Mouse (Mus musculus) olfactory bulb, adult 2 months (tissue): ENCODE measurements around the gene Mef2b. TPM values are rescaled to one million over a fixed set of nuclear protein-coding genes. Genes with fewer than 3 reads are reported as not detected.

Source experiments
- H3K27ac ChIP-seq: fragments of 200-500 bp; 2 replicates; pipeline ENCODE4 v1.5.1; 2012; ENCODE audit warnings: low read depth, low read length; ENCODE audit not compliant: insufficient read depth
- H3K4me1 ChIP-seq: fragments of 200-500 bp; 2 replicates; pipeline ENCODE4 v1.6.1; 2012; ENCODE audit warnings: low read length; ENCODE audit not compliant: control insufficient read depth, insufficient read depth
- H3K4me3 ChIP-seq: fragments of 200-500 bp; 2 replicates; pipeline ENCODE4 v1.5.1; 2012; ENCODE audit warnings: mild to moderate bottlenecking, low read depth, low read length, moderate library complexity; ENCODE audit not compliant: insufficient read depth
- CTCF ChIP-seq: fragments of 200-500 bp; IDR thresholded peaks from 2 replicates; pipeline ENCODE4 v1.5.1; 2012; ENCODE audit warnings: low read depth, mild to moderate bottlenecking, low read length, moderate library complexity; ENCODE audit not compliant: insufficient read depth
- POLR2A ChIP-seq: fragments of 200-500 bp; IDR thresholded peaks from 2 replicates; pipeline ENCODE4 v1.6.1; 2012; ENCODE audit warnings: mild to moderate bottlenecking, low read depth, low read length, moderate library complexity; ENCODE audit not compliant: insufficient read depth
- WGBS: fragments of 180-500 bp; shearing (Covaris S2); methylation state at CpG from one replicate; pipeline ENCODE4 v1.1.7; 2018; 5-methylcytosine and 5-hydroxymethylcytosine counted together
- polyA plus RNA-seq: library from polyadenylated mRNA; stranded (reverse); fragments of >200 nt; gene quantifications from 2 replicates; pipeline ENCODE4 v1.2.4, GENCODE M21; 2012; ENCODE audit warnings: low replicate concordance; ENCODE audit not compliant: missing spikeins, insufficient read depth, insufficient read length

The Mef2b gene
- polyA plus RNA-seq, 1 experiment, result not detected

DNA sequence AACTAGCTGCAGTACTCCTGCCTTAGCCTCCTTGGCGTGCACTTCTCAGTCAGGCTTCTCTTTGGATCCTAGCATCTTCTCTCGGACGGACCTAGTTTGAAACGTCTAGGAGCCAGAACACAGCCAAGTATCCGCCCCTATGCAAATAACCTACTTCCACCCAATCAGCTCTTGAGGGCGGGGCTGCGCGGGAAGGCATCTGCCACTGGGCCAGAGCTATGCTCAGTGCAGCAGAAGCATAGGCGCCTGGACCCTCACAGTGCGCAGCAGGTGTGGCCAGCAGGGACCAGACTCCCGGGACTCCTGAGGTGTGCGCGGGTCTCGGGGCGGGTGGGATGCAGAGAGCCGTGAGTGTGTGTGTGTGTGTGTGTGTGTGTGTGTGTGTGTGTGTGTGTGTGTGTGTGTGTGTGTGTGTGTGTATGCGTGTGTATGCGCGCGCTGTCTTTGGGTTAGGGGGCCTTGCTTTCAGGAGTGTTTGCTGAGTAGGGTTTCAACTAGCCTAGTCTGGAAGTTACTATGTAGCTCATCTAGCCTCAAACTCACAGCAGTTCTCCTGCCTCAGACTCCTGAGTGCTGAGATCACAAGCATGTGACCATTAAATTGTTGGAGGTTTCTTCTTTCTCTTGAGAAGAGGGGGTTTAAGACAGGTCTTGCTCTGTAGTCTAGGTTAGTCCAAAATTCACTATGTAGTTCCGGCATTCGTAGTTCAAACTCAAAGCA, 13.2 kb downstream of the Mef2b start:
- no peak overlapping the region for H3K4me3 ChIP-seq
- peaks cover 5% of the 10 kb centered on the region for H3K4me1 ChIP-seq
- TF ChIP-seq POLR2A (no peak), CTCF (no peak)
- WGBS, result 17% methylated on average over 22 of the region's 22 CpGs
- H3K27ac ChIP-seq, result no peak overlapping the region

DNA sequence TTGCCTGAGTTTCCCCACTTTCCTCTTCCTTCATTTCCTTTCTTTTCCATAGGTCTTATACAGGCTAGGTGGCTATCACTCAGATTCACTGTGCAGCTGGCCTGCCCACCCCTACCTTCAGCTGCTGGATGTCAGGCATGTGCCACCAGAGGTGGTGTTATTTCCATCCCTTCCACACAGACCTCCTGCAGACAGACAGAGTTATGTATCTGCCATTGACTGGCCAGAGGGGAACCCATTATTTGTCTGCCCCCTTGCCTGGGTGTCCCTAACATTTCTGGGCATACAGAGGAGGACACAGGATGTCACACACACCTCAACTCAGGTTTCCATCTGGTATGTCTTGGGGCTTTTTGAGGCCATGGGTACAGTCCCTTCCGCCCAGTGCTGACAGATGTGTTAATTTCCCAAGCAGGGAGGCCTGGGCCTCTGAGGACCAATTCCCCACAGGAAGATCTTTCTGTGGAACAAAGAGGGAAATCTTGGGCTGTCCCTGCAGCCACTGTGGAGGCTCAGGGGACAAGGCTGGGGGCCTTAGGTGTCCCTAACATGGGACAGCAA, 17.8 kb downstream of the Mef2b start:
- TF ChIP-seq POLR2A (no peak), CTCF (no peak)
- 97% methylated on average over 1 of the region's 1 CpGs for WGBS

DNA sequence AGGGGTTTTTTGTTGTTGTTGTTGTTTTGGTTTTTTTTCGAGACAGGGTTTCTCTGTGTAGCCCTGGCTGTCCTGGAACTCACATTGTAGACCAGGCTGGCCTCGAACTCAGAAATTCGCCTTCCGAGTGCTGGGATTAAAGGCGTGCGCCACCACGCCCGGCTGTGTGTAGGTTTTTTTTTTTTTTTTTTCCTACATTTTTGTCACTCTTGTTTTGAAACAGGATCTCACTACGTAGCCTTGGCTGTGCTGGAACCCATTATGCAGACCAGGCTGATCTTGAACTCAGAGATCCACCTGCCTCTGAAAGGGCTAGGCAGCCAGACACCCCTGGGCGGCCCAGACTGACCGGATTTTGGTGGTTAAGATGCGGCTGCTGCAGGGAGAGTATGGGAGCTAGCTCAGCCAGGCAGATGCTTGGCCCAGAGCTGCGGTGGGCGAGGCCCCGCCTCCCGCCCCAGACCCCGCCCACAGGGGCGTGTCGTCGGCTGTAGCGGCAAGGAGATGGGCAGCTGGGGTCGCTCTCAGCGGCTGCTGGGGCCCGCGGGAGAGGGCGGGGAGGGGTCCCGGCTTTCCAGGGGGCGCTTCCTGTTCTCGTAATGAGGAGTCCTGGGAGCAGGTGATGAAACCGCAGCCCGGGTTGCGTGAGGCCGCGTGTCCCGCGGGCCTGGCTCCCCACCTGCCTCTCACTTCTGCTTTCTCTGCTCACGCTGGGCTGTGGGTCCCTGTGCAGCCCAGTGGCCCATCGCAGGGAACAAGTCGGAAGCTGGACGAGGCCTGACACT, 18.8 kb downstream of the Mef2b start:
- Histone ChIP-seq H3K27ac (no peak overlapping the region), H3K4me1 (peaks cover 7% of the 10 kb centered on the region), H3K4me3 (peak overlapping the region; percentile 46)
- WGBS, result 8% methylated on average over 40 of the region's 40 CpGs
- no peak for TF ChIP-seq CTCF
- TF ChIP-seq POLR2A, result no peak

More for the DNA sequence above, 17.8 kb downstream of the Mef2b start:
- H3K27ac ChIP-seq, result no peak overlapping the region
- H3K4me3 ChIP-seq, result no peak overlapping the region
- peaks cover 12% of the 10 kb centered on the region for H3K4me1 ChIP-seq

DNA sequence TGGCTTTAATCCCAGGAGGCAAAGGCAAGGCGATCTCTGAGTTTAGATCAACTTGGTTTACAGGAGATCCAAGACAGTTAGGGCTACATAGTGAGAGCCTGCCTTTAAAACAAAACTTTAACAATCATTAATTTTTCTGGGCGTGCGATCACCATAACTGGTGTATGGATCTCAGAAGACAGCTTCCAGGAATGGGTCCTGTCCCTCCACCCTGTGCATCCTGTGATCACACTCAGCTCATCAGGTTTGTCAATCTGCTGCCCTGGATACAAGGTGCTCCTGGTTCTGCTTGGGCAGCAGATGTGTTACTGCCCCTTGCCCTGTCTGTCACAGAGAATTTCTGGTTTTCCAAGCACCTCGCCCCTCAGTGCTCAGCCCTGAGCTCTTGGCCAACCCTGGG, 19.7 kb downstream of the Mef2b start:
- no peak for TF ChIP-seq CTCF
- TF ChIP-seq POLR2A, result no peak

DNA sequence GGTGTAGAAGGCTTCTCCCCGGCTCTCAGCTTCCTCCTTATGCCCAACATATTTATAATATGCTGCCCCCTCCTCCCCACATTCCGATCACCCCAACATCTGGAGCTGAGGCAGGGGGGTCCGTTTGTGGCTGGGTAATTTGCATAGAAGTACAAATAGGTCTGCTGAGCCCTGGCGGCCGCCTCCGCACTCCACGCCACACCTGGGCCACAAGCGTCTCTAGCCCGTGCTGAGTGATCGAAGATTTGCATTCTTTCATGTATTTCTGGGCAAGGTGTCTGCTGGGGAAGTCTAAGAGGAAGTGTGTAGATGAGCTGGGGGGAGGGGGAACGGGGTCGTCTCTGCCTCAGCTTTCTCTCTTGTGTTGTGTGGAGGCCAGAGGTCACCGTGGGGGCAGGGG, 20.5 kb downstream of the Mef2b start:
- Histone ChIP-seq H3K4me3 (no peak overlapping the region), H3K4me1 (peaks cover 7% of the 10 kb centered on the region), H3K27ac (no peak overlapping the region)
- WGBS, result 72% methylated on average over 13 of the region's 13 CpGs
- no peak for TF ChIP-seq POLR2A
- TF ChIP-seq CTCF, result no peak

More for the DNA sequence above, 19.7 kb downstream of the Mef2b start:
- H3K4me3 ChIP-seq, result no peak overlapping the region
- 86% methylated on average over 4 of the region's 4 CpGs for WGBS
- H3K27ac ChIP-seq, result no peak overlapping the region
- peaks cover 7% of the 10 kb centered on the region for H3K4me1 ChIP-seq

DNA sequence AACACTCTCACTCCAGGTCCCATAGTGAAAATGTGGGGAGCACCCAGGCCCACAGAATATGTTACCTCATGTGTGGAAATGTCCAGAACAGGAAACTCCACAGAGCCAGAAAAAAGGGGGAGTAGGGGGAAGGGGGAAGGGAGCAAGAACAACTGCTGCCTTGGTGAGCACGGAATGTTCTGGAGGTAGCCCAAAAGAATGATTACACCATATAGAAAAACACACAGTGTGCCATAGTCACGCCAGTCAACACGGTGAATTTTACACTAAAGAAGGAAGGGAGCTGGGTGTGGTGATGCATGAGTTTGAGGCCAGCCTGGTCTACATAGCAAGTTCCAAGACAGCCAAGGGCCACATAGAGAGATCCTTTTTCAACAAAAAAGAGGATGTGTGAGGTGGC, 23.8 kb downstream of the Mef2b start:
- Histone ChIP-seq H3K27ac (no peak overlapping the region), H3K4me3 (no peak overlapping the region), H3K4me1 (peaks cover 13% of the 10 kb centered on the region)
- 88% methylated on average over 3 of the region's 3 CpGs for WGBS
- TF ChIP-seq POLR2A, result no peak
- TF ChIP-seq CTCF, result no peak

DNA sequence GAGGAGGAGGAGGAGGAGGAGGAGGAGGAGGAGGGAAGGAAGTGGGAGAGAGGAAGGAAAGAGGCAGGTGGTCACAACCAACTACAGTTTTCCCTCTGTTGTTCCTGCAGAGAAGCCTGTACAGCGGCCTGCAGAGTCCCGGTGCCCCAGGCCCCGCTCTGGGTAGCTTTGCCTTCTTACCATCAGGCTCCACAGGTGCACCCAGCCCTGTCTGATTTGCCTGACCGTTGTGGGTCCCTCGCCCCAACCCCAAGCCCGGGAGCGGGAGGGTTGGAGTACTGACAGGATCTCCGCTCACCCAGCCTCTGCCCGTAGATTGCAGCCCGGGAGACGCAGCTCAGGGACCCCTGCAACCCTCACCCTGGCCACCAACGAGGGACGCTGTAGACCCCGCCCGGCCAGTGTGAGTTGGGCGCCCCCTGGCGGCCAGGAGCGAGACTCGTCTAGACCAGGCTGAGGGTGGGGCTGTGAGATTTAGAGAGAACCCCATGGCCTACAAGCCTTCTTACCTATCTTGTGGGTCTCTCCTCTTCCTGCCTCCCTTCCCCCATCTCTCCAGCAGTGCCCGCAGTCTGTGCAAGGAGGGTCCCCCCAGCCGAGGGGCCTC, 27.1 kb downstream of the Mef2b start:
- TF ChIP-seq POLR2A (no peak), CTCF (peak; percentile 87)
- H3K4me3 ChIP-seq, result peak overlapping the region; percentile 15

DNA sequence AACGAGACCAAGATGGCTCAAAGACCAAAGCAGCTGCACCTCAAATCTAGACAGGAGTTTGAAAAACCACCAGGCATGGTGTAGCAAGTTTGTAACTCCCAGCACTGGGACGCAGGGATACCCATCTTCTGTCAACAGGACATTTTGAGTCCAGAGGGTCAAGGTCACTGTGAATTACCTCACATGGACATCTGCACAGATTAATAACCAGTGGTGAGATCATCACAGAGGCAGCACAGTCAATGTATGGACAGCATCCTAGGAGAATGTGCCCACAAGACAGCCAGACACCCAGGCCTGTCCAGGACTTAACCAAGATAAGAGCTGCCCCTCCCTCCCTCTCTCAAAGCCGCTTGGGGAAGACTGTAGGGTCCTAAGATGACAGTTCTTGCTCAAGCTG, 30.6 kb downstream of the Mef2b start:
- 92% methylated on average over 3 of the region's 3 CpGs for WGBS
- no peak for TF ChIP-seq CTCF
- TF ChIP-seq POLR2A, result no peak
- no peak overlapping the region for H3K27ac ChIP-seq
- peaks cover 22% of the 10 kb centered on the region for H3K4me1 ChIP-seq
- no peak overlapping the region for H3K4me3 ChIP-seq

More for the DNA sequence above, 27.1 kb downstream of the Mef2b start:
- WGBS, result 4% methylated on average over 21 of the region's 21 CpGs
- peaks cover 9% of the 10 kb centered on the region for H3K4me1 ChIP-seq
- H3K27ac ChIP-seq, result no peak overlapping the region
